Mouse (Mus musculus) lung, postnatal 0 days (tissue): ENCODE results near the gene Syp. TPM values are rescaled to one million over a fixed set of nuclear protein-coding genes. Genes with fewer than 3 reads are reported as not detected.

Experiments
- ATAC-seq: fragments of 200-750 bp; cut with Nextera tagmentation; 2 replicates; pipeline ENCODE4 v1.8.0; 2017; ENCODE audit warnings: moderate library complexity
- DNase-seq: peaks from one replicate; pipeline ENCODE4 v3.0.0-alpha.2; 2016; ENCODE audit warnings: low spot score
- H3K27ac ChIP-seq: fragments of 300-500 bp; sonication (generic); 2 replicates; pipeline ENCODE4 v1.5.1; 2014; ENCODE audit warnings: antibody characterized with exemption, mild to moderate bottlenecking, low read length, mixed read lengths
- H3K27me3 ChIP-seq: fragments of 300-500 bp; sonication (generic); replicated peaks from 2 replicates; pipeline ENCODE4 v1.6.1; 2014; ENCODE audit warnings: low read length, mixed read lengths; ENCODE audit not compliant: insufficient read depth
- H3K36me3 ChIP-seq: fragments of 300-500 bp; sonication (generic); 2 replicates; pipeline ENCODE4 v1.6.1; 2014; ENCODE audit warnings: low read length, mixed read lengths; ENCODE audit not compliant: insufficient read depth
- H3K4me1 ChIP-seq: fragments of 300-500 bp; sonication (generic); 2 replicates; pipeline ENCODE4 v1.6.1; 2014; ENCODE audit warnings: antibody characterized with exemption, low read depth, low read length, mixed read lengths; ENCODE audit not compliant: insufficient read depth
- H3K4me2 ChIP-seq: fragments of 300-500 bp; sonication (generic); replicated peaks from 2 replicates; pipeline ENCODE4 v1.6.1; 2014; ENCODE audit warnings: low read depth, mild to moderate bottlenecking, low read length, moderate library complexity, mixed read lengths
- H3K4me3 ChIP-seq: fragments of 300-500 bp; sonication (generic); 2 replicates; pipeline ENCODE4 v1.5.1; 2014; ENCODE audit warnings: low read depth, low read length
- H3K9ac ChIP-seq: fragments of 300-500 bp; sonication (generic); replicated peaks from 2 replicates; pipeline ENCODE4 v1.6.1; 2014; ENCODE audit warnings: low read depth, mild to moderate bottlenecking
- H3K9me3 ChIP-seq: fragments of 300-500 bp; sonication (generic); 2 replicates; pipeline ENCODE4 v1.6.1; 2016; ENCODE audit warnings: low read length, mixed read lengths
- CTCF ChIP-seq: IDR thresholded peaks from 2 replicates; pipeline ENCODE4 v1.5.1; 2016; ENCODE audit warnings: antibody characterized with exemption, mild to moderate bottlenecking
- EP300 ChIP-seq: IDR thresholded peaks from 2 replicates; pipeline ENCODE4 v1.6.1; 2016; ENCODE audit warnings: antibody characterized with exemption, mild to moderate bottlenecking, control low read depth
- WGBS: fragments of 180-500 bp; shearing (Covaris S2); extraction: QIAGEN DNeasy Blood & Tissue Kit; methylation state at CpG from one replicate; pipeline ENCODE4 v1.1.7; 2014; 5-methylcytosine and 5-hydroxymethylcytosine counted together
- polyA plus RNA-seq: library from polyadenylated mRNA; unstranded; fragments of >200 nt; fragmentation: Nextera tagmentation; extraction: Ambion mirVana; gene quantifications from 2 replicates; pipeline ENCODE4 v1.2.1, GENCODE M21; 2015

Gene Syp
- polyA plus RNA-seq, 1 experiment from 2014 or later = 1.5 TPM

- H3K9me3 ChIP-seq = no peaks in the 10 kb centered on the region
- H3K36me3 ChIP-seq = no peaks in the 10 kb centered on the region
- H3K27ac ChIP-seq = no peak overlapping the region
- DNase-seq (no peak), ATAC-seq (no peak)
- H3K9ac ChIP-seq = no peak overlapping the region
- TF ChIP-seq CTCF = no peak
- no peak for TF ChIP-seq EP300
- H3K4me3 ChIP-seq = no peak overlapping the region
- H3K4me2 ChIP-seq = no peak overlapping the region
- no peaks in the 10 kb centered on the region for H3K4me1 ChIP-seq
- 37% methylated on average over 6 of the region's 6 CpGs for WGBS
- H3K27me3 ChIP-seq = no peaks in the 10 kb centered on the region
These were observed 34.5 kb downstream of the Syp start for GRCm38 (mm10) chrX:7672739-7673138.

DNA sequence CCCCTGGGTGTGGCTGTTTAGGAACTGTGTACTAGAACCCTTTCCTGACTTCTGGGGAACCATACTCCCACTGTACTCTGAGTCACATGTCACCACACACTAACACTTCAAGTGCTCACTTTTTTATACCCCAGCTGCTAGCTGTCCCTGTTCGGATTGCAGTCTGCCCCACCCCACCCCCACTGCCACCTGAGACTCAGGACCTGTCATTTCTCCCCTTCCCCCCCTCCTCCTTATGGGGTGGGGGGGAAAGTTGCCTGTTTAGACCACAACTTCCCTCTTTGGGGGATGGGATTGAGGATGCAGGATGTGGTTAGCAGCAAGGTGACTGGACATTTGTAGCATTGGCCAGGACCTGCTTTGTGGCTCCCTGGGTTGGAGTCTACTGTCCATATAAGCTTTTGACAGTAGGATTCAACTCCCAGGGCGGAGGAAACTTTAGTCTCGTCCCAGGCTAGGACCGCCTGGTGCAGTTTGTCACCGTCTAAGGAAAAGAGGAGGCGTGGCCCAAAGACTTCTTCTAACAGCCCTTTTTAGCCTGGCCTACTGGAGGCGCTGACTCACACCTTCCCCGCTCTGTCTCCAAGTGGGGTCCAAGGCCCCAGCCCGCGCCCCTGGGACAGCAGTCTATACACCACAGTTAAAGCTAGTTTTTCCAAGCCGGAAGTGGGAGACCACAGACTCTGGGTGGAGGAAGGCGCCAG lies 35.5 kb downstream of the Syp start:
- peak overlapping the region; percentile 66 for H3K27ac ChIP-seq
- no peaks in the 10 kb centered on the region for H3K4me1 ChIP-seq
- no peak overlapping the region for H3K4me3 ChIP-seq
- peak; percentile 61 for DNase-seq
- no peaks in the 10 kb centered on the region for H3K27me3 ChIP-seq
- no peaks in the 10 kb centered on the region for H3K36me3 ChIP-seq
- no peak for TF ChIP-seq EP300
- no peak for TF ChIP-seq CTCF
- H3K9ac ChIP-seq = no peak overlapping the region
- peak overlapping the region; percentile 46 for H3K4me2 ChIP-seq
- peak; percentile 46 for ATAC-seq
- no peaks in the 10 kb centered on the region for H3K9me3 ChIP-seq
- 24% methylated on average over 10 of the region's 12 CpGs for WGBS

GRCm38 (mm10) chrX:7674284-7675000 lies 36.2 kb downstream of the Syp start:
- DNase-seq (no peak), ATAC-seq (peak; percentile 11)
- WGBS = 37% methylated on average over 20 of the region's 28 CpGs
- Histone ChIP-seq H3K27me3 (no peaks in the 10 kb centered on the region), H3K36me3 (no peaks in the 10 kb centered on the region), H3K9ac (no peak overlapping the region), H3K4me3 (no peak overlapping the region), H3K9me3 (no peaks in the 10 kb centered on the region), H3K4me2 (peak overlapping the region; percentile 46), H3K27ac (peak overlapping the region; percentile 66), H3K4me1 (no peaks in the 10 kb centered on the region)
- TF ChIP-seq CTCF (no peak), EP300 (peak; percentile 44; the same call in 1 of the 2 replicates)

- WGBS = 36% methylated on average over 9 of the region's 10 CpGs
- TF ChIP-seq EP300 (no peak), CTCF (0 out of 2 replicates have a peak, but pooled peaks have one; percentile 17)
- Histone ChIP-seq H3K9ac (no peak overlapping the region), H3K27me3 (no peaks in the 10 kb centered on the region), H3K4me1 (no peaks in the 10 kb centered on the region), H3K27ac (no peak overlapping the region), H3K9me3 (no peaks in the 10 kb centered on the region), H3K36me3 (no peaks in the 10 kb centered on the region), H3K4me2 (peak overlapping the region; percentile 46), H3K4me3 (no peak overlapping the region)
- DNase-seq = no peak
- no peak for ATAC-seq
These were observed 36.7 kb downstream of the Syp start for GRCm38 (mm10) chrX:7675001-7675380.

DNA sequence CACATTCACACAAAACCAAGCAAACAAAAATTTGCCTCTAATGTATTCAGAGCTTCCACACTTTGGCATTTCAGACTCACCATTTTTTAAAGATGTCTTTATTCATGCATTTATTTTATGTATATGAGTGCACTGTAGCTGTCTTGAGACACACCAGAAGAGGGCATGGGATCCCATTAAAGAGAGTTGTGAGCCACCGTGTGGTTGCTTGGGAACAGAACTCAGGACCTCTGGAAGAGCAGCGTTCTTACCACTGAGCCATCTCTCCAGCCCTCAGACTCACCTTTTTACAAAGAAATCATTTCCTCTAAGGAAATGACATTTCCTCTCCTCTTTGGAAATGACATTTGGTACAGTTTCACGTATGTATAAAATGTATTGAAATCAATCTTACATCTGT lies 40.7 kb downstream of the Syp start:
- ATAC-seq (no peak), DNase-seq (no peak)
- H3K36me3 ChIP-seq = no peaks in the 10 kb centered on the region
- no peaks in the 10 kb centered on the region for H3K27me3 ChIP-seq
- no peak overlapping the region for H3K4me3 ChIP-seq
- WGBS = 22% methylated on average over 3 of the region's 3 CpGs
- TF ChIP-seq EP300 (no peak), CTCF (peak; percentile 28; the same call in 1 of the 2 replicates)
- H3K4me1 ChIP-seq = no peaks in the 10 kb centered on the region
- H3K9me3 ChIP-seq = no peaks in the 10 kb centered on the region
- no peak overlapping the region for H3K9ac ChIP-seq
- H3K4me2 ChIP-seq = no peak overlapping the region
- H3K27ac ChIP-seq = no peak overlapping the region

DNA sequence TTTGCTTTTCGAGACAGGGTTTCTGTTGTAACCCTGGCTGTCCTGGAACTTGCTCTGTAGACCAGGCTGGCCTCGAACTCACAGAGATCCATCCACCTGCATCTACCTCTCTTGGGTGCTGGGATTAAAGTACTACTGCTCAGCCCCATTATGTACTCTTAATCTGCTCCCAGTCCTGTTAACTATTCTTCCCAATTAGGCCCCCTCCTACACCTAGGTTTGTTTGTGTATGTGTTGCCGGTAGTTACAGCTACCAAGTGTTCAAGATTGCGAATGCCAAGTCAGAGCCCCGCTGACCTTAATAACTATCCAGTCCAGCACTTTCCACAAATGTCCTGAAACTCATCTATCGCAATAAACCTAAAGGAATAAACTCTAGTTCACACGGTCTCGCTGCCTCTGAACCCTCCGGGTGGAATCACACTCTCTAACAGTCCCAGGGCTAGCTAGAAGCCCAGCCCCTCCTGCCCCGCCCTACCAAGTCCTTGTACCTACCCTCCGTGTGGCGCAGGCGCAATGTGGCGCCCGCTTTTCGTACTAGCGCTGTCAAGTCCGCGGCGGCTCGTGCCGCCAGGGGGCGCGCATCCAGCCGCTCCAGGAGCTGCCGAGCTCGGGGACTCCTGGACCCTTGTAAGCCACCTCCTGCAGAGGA lies 41.3 kb downstream of the Syp start:
- Histone ChIP-seq H3K4me3 (peak overlapping the region; percentile 10; the same call in 1 of the 2 replicates), H3K36me3 (no peaks in the 10 kb centered on the region), H3K9me3 (no peaks in the 10 kb centered on the region), H3K27me3 (no peaks in the 10 kb centered on the region), H3K27ac (peak overlapping the region; percentile 14; the same call in 1 of the 2 replicates), H3K4me1 (no peaks in the 10 kb centered on the region), H3K4me2 (peak overlapping the region; percentile 52), H3K9ac (no peak overlapping the region)
- 17% methylated on average over 26 of the region's 27 CpGs for WGBS
- DNase-seq = peak; percentile 91
- ATAC-seq = peak; percentile 96
- TF ChIP-seq EP300 (no peak), CTCF (peak; percentile 80)
